Mouse (Mus musculus) G1E (cell line): ENCODE measurements around the gene Cd28. TPM values are rescaled to one million over a fixed set of nuclear protein-coding genes. Genes with fewer than 3 reads are reported as not detected.

Source experiments
- ATAC-seq: 2 replicates; pipeline ENCODE4 v1.8.0; 2016; ENCODE audit warnings: mild to moderate bottlenecking; ENCODE audit not compliant: insufficient number of reproducible peaks, poor library complexity, low FRiP score, severe bottlenecking; ENCODE audit errors: extremely low read depth
- DNase-seq: peaks from one replicate; pipeline ENCODE4 v3.0.0; 2012; ENCODE audit warnings: low spot score
- H3K27me3 ChIP-seq: 2 replicates; pipeline ENCODE4 v1.6.1; 2012; ENCODE audit warnings: mild to moderate bottlenecking, low read length, inconsistent platforms; ENCODE audit not compliant: insufficient read depth
- H3K36me3 ChIP-seq: replicated peaks from 2 replicates; pipeline ENCODE3; 2012; ENCODE audit warnings: mild to moderate bottlenecking, inconsistent platforms
- H3K4me1 ChIP-seq: 2 replicates; pipeline ENCODE4 v1.6.1; 2012; ENCODE audit warnings: low read depth, low read length, inconsistent platforms, mixed read lengths; ENCODE audit not compliant: insufficient read depth
- H3K4me3 ChIP-seq: 2 replicates; pipeline ENCODE4 v1.5.1; 2012; ENCODE audit warnings: low read depth, mild to moderate bottlenecking, inconsistent platforms, low read length, moderate library complexity, mixed read lengths
- H3K9me3 ChIP-seq: replicated peaks from 2 replicates; pipeline ENCODE4 v1.6.1; 2012; ENCODE audit warnings: inconsistent platforms
- CTCF ChIP-seq: IDR thresholded peaks from 2 replicates; pipeline ENCODE4 v1.5.1; 2012; ENCODE audit warnings: low read depth, low read length, inconsistent platforms, mixed read lengths
- GATA1 ChIP-seq: IDR thresholded peaks from 2 replicates; pipeline ENCODE4 v1.6.1; 2012; ENCODE audit warnings: borderline replicate concordance, low read length, inconsistent platforms, mixed read lengths
- GATA2 ChIP-seq: IDR thresholded peaks from 2 replicates; pipeline ENCODE4 v1.6.1; 2012; ENCODE audit warnings: low read depth, low read length, inconsistent platforms, borderline replicate concordance
- POLR2AphosphoS5 ChIP-seq: IDR thresholded peaks from 2 replicates; pipeline ENCODE4 v1.6.1; 2012; ENCODE audit warnings: low read depth, low read length, inconsistent platforms; ENCODE audit not compliant: insufficient replicate concordance
- TAL1 ChIP-seq: conservative IDR thresholded peaks from 2 replicates; pipeline ENCODE4 v1.6.1; 2012; ENCODE audit warnings: low read depth, low read length, inconsistent platforms, mixed read lengths
- polyA plus RNA-seq: library from polyadenylated mRNA; stranded (reverse); fragments of >175 nt; gene quantifications from 2 replicates; pipeline ENCODE4 v1.2.3, GENCODE M21; 2012
- total RNA-seq, 2 experiments: library from RNA; stranded (forward) in 1 of 2; stranded (reverse) in 1 of 2; fragments of 200-1000 nt in 1 of 2; fragments of >200 nt in 1 of 2; fragmentation: Nextera tagmentation in 1 of 2; gene quantifications; 2 replicates each; pipeline ENCODE4 v1.2.3; 2014 to 2017

Cd28 gene
- total and polyA plus RNA-seq, 3 experiments = 0.27 TPM; not detected in 2

DNA sequence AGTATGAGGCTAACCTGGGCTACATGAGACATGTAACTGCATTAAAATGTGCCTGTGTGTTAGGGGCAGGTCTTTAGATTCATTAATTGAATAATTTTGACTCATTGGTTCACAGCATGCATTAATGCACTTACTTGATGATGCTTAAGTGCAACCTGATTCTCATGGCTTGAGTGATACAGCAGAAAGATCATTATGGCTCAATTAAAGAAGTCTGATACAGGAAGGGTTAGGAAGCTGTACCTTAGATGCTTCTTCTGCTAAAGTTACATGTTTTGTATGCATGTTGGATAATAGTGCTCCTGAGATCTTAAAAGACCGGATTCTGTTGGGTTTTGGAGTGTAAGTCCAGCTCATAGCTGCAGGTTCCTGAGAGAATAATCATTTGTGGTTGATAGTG lies 31.7 kb downstream of the Cd28 start:
- no peak for TF ChIP-seq POLR2AphosphoS5
- TF ChIP-seq GATA2 = no peak
- TF ChIP-seq TAL1 = no peak
- TF ChIP-seq GATA1 = no peak
- no peak for TF ChIP-seq CTCF
- Histone ChIP-seq H3K9me3 (no peaks in the 10 kb centered on the region), H3K4me3 (no peak overlapping the region), H3K36me3 (no peaks in the 10 kb centered on the region), H3K27me3 (no peaks in the 10 kb centered on the region; the same call in 1 of the 2 replicates), H3K4me1 (no peaks in the 10 kb centered on the region)
- no peak for DNase-seq
- no peak for ATAC-seq

DNA sequence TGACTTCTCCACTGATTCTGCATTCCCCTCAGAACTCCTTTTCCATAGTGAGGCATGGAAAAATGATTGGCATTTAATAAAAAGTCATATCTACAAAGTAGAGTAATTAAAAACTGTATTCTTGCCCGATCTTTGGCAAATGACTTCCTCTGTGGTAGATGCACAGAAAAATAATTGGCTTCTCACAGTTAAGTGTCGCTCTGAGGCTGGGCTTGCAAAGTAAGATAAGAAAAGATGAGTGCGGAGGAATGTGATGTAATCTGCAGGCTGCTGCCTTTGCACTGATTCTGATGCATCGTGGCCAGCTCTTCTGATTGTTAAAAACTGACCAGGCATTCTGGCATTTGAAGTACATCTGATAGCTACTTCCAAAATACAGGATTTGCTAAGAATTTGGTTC lies 32.3 kb downstream of the Cd28 start:
- Histone ChIP-seq H3K9me3 (no peaks in the 10 kb centered on the region), H3K4me1 (no peaks in the 10 kb centered on the region), H3K4me3 (no peak overlapping the region), H3K36me3 (no peaks in the 10 kb centered on the region), H3K27me3 (peaks cover under 1% of the 10 kb centered on the region)
- DNase-seq = no peak
- ATAC-seq = no peak
- TF ChIP-seq TAL1 (no peak), POLR2AphosphoS5 (no peak), GATA2 (no peak), GATA1 (no peak), CTCF (no peak)

DNA sequence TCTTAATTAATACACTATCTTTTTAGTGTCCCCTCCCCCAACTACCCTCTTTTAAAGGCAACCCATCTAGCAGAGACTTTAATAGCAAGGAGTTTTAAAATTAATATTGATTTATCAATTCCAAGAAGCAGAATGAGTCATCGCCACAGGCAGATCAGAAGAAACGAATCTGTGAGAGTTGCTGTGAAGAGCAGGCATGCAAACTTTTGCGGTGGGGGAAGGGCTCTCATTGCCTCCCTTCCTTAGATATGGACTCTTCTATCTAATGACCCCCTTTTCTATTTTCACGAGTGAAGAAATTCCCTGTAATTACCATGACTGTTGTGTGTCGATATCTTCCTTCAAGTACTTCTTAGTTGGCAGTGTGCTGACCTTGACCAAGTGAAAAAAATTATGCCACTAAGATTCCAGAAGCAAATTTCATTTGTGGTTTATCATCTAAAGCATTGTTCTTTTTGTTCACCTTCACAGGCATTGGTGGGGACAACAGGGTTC lies 32.8 kb downstream of the Cd28 start:
- no peak for TF ChIP-seq TAL1
- no peak overlapping the region for H3K4me3 ChIP-seq
- H3K27me3 ChIP-seq = peaks cover 2% of the 10 kb centered on the region
- no peaks in the 10 kb centered on the region for H3K36me3 ChIP-seq
- DNase-seq (no peak), ATAC-seq (no peak)
- H3K9me3 ChIP-seq = no peaks in the 10 kb centered on the region
- H3K4me1 ChIP-seq = no peaks in the 10 kb centered on the region

DNA sequence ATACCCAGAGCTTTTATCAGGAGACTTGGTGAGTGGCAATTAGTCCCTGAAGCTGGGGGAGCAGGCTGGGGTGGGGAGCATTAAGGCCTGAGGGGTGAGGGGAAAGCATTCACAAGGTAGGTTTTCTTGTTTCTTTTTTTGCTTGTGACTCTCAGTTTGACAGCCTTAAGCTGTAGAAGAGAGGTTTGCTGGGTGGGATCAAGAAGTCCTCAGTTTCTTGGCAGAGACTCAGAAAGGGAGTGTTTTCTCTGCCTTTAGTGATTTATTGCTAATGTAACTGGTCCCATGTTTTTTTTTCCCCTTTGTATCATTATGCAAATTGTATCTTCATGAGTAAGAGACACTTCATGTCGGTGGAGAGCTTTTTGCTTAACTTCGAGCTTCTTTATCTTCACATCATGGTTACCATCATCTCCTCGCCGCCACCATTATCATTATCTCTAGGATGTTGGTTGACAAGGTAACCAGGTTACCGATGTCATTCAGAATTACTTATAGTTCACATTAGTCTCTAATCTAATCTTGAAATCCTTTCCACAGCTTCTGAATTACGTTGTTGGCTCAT lies 33.7 kb downstream of the Cd28 start:
- Histone ChIP-seq H3K9me3 (no peaks in the 10 kb centered on the region), H3K4me3 (no peak overlapping the region), H3K27me3 (peaks cover 2% of the 10 kb centered on the region), H3K36me3 (no peaks in the 10 kb centered on the region), H3K4me1 (no peaks in the 10 kb centered on the region)
- ATAC-seq (no peak), DNase-seq (no peak)
- TF ChIP-seq GATA2 (no peak), GATA1 (no peak), POLR2AphosphoS5 (no peak), TAL1 (no peak), CTCF (no peak)

DNA sequence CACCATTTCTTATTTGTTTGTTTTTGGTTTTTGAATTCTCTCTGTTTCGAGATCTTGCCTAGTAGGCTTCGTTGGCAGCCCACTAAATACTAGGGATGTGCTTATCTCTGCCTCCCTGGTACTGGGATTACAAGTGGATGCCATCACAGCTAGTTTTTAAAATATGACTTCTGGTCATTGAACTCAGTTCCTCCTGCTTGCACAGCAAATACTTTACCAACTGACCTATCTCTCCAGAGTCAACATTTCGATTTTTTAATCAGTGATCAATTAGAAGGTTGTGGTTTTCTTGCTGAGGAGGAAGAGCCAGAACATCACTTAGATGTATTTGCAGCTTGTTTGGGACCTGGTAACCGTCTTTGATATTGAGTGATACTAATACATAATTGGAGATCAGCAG lies 34.4 kb downstream of the Cd28 start:
- ATAC-seq (no peak), DNase-seq (no peak)
- Histone ChIP-seq H3K36me3 (no peaks in the 10 kb centered on the region), H3K27me3 (peaks cover 2% of the 10 kb centered on the region), H3K4me3 (no peak overlapping the region), H3K9me3 (no peaks in the 10 kb centered on the region), H3K4me1 (no peaks in the 10 kb centered on the region)
- TF ChIP-seq GATA1 (no peak), TAL1 (no peak), POLR2AphosphoS5 (no peak), CTCF (no peak), GATA2 (no peak)

DNA sequence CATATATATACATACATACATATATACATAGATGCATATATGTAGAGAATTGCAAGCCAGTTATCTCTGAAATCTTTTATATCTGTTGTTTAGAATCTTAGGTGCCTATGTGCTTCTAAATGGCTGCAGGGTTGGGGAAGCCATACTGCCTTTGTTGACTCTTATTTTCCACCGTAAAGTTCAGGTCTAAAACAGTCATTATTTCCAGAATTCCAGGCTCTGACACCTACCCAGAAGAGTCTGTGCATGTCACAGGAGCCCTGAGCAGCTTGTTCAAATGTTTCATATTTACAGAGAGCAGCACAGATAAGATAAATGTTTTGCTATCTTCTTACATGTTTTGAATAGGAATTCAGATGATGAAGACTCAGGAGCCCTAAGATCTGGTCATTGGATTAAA lies 36.4 kb downstream of the Cd28 start:
- H3K4me3 ChIP-seq = no peak overlapping the region
- peaks cover 2% of the 10 kb centered on the region for H3K27me3 ChIP-seq
- no peaks in the 10 kb centered on the region for H3K9me3 ChIP-seq
- no peak for DNase-seq
- H3K4me1 ChIP-seq = no peaks in the 10 kb centered on the region
- no peak for TF ChIP-seq TAL1
- no peak for TF ChIP-seq GATA1
- TF ChIP-seq GATA2 = no peak
- no peak for TF ChIP-seq CTCF
- TF ChIP-seq POLR2AphosphoS5 = no peak
- ATAC-seq = no peak
- H3K36me3 ChIP-seq = no peaks in the 10 kb centered on the region

DNA sequence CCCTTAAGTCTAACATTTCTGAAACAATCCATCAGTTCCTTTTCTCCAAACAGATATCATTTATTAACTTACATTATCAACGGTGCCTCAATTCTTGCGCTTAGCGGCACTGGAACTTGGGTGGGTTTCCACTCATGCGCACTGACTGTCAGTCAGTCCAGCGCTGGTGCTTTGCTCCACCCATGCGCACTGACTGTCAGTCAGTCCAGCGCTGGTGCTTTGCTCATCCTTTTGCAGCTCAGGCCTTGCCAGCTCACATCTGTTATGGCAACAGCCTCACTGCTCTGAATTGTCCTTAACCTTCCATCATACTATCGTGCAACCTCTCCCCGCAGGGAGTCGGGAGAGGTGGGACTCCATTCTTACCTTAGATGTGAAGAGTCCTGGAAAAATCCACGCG lies 37.4 kb downstream of the Cd28 start:
- Histone ChIP-seq H3K4me3 (no peak overlapping the region), H3K27me3 (peaks cover 2% of the 10 kb centered on the region), H3K36me3 (no peaks in the 10 kb centered on the region), H3K9me3 (no peaks in the 10 kb centered on the region), H3K4me1 (no peaks in the 10 kb centered on the region)
- no peak for TF ChIP-seq CTCF
- no peak for TF ChIP-seq GATA1
- no peak for TF ChIP-seq GATA2
- no peak for TF ChIP-seq TAL1
- TF ChIP-seq POLR2AphosphoS5 = no peak
- ATAC-seq = no peak
- no peak for DNase-seq
